Mouse (Mus musculus) layer of hippocampus, adult 8-10 months (tissue): ENCODE data around the gene Gm28539. TPM values are rescaled to one million over a fixed set of nuclear protein-coding genes. Genes with fewer than 3 reads are reported as not detected.
"Not testable (repeated sequence)": the region's sequence is repeated elsewhere in the genome, so short reads cannot be mapped to it uniquely, and the experiment has no call there.

Experiments
- DNase-seq, 2 experiments: peaks; one replicate each; pipeline ENCODE4 v3.0.0; 2022; ENCODE audit warnings: low spot score in 2 of 2
- total RNA-seq, 4 experiments: library from RNA; stranded (reverse); gene quantifications; 2 replicates each; pipeline ENCODE4 v1.2.4; 2022

The Gm28539 gene
- total RNA-seq, 4 experiments from 2014 or later, result 4.6 to 11.1 (median 8.2) TPM

DNA sequence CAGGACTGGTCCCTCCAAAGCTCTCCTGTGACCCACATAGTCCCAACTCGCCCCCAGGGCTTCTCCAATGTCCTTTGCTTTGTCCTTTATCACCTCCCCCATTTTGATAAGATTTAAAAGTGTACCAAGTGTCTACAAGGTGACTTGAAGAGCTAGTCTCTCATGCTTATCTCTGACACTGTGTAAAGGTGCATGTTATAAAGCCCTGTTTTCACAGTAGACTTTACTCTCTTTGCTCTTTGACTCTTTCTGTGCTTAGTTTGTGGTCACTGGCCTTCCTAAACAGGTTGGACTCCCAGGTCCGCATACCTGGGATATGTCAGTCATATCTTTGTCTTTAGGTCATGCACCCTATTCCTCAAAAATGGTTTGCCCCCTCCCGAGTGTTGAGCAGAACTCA is 118.7 kb downstream of the Gm28539 start:
- no peak for DNase-seq

- DNase-seq, result no peak
Measured at GRCm38 (mm10) chr16:18963486-18963885, 127.1 kb downstream of the Gm28539 start.

DNA sequence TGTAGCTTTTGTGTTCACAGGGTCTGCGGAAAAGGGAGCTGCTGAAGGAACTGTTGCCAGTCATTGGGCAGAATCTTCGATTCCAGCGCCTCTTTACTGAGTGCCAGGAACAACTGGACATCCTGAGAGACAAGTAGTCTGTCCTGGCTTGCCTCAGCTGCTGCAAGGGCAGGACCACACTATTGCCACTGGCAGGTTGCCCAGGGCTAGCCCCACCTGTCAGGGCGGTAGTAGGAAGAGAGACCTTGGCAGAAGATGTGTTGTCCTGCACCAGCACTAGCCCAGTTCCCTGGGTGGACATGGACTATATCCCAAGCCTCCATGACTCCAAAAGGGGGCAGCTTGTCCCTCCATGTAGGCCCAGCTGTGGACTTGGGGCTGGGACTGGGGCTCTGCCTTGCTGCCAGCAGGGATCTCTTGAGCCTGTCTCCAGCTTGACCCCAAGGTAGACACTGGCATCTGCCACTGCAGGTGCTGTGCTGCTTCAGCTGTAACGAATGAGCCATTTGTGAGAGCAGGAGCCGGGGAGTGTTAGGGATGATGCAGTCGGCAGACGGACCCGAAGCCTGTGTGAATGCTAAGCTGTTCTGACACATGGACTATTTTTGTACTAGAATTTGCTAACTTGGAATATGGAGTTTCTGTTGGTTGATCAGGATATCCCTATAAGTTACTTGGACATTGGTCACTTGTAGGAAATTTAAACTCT is 133.2 kb downstream of the Gm28539 start:
- no peak for DNase-seq

DNA sequence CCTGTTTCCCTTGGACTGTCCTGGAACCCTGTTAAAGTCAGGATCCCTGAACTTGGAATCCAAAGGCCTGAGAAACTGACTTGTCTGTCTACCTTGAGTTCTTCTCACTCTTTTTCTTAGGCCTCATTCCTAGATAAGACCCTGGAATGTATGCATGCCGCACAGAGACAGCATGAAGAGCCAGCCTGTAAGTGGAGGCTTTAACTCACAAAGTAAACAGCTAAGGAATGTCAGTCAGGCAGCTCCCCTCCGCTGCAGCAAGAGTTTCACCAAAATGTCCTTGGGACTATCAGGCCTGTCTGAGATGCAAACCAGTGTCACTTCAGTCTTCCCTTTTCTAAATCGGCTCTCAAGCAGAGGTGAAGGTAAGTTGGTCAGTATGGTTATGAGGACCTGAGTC is 134.5 kb downstream of the Gm28539 start:
- no peak for DNase-seq

- not testable (repeated sequence) for DNase-seq
Measured at GRCm38 (mm10) chr16:18975665-18976064, 139.3 kb downstream of the Gm28539 start.

DNA sequence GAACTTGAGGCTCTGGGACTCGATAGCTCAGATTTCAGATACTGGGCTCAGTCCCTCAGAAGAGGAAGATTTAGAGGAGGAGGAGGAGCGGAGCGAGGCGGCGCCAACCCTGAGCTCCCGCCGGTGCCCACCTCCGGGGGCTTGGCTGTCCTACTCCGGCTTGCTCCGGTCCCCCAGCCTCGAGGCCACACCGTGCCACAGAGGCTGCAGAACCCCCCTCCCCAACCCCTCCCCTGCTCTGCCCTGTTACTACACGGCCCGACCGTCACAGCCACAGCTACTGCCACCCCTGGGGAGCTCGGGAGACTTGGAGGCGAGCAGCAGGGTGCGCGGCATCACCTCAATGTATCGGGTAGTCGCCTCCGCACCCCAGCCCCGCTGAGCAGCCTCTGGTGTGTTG is 139.9 kb downstream of the Gm28539 start:
- no peak for DNase-seq

DNA sequence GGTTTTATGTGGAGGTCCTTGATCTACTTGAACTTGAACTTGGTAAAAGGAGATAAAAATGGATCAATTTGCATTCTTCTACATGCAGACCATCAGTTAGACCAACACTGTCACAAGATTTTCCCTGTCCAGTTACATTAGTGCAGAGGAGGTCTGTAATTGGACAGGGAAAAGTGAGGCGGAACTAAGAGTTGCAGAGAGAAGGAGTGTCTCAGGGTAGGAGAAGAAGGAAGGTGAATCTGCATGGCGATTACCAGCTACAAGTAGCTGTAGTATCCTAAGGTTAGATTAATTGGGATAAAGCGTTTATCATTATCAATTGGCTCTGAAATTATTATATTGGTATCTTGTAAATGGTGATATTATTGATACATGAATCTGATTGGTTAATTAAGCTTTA is 150.0 kb downstream of the Gm28539 start:
- no peak for DNase-seq

GRCm38 (mm10) chr16:18986860-18987259 is 150.5 kb downstream of the Gm28539 start:
- DNase-seq, result no peak

- DNase-seq, result not testable (repeated sequence)
Measured at GRCm38 (mm10) chr16:19002610-19003389, 166.4 kb downstream of the Gm28539 start.

DNA sequence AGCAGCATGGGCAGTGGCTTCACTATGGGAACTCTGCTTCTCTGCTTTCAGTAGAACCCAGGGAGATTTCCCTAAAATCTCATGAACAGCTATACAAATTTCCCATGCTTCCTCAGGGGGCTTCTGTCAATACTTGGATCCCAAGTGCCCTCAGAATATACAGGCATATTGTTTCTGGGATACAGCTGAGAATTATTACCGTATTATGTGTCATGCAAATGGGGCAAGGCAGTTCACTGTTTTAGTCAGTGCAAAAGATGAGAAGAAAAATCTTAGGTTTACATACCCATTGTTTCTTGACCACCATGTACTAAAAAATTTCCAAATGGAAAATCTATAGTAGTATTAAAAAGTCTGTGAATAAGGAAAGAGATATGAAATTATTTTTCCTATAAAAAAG is 167.4 kb downstream of the Gm28539 start:
- no peak for DNase-seq

GRCm38 (mm10) chr16:19005298-19005697 is 168.9 kb downstream of the Gm28539 start:
- DNase-seq, result no peak

Other genes starting within 250 kb of the Gm28539 start
- gene Tbx1, start 245.9 kb upstream of the Gm28539 start, total RNA-seq, result 1 to 10 TPM in 3 of 4 experiments, under 1 TPM in 1; 0.70 to 1.7 (median 1.3) TPM
- gene Gp1bb, start 214.2 kb upstream of the Gm28539 start, total RNA-seq, result 1 to 10 TPM in 1 of 4 experiments, under 1 TPM in 1, not detected in 2; 0.63 to 1.4 TPM
- gene Gm49601, start 210.2 kb upstream of the Gm28539 start, total RNA-seq, result 100 to 1,000 TPM; 169 to 200 (median 179) TPM
- gene Sept5, start 206.6 kb upstream of the Gm28539 start, total RNA-seq, result 100 to 1,000 TPM; 499 to 528 (median 503) TPM
- gene Cldn5, start 59.7 kb upstream of the Gm28539 start, total RNA-seq, result 10 to 100 TPM; 28.8 to 41.7 (median 37.5) TPM
- gene Ufd1, start 24.8 kb upstream of the Gm28539 start, total RNA-seq, result 100 to 1,000 TPM in 3 of 4 experiments, 10 to 100 TPM in 1; 92.9 to 117 (median 107) TPM
- gene Cdc45, start 24.6 kb upstream of the Gm28539 start, total RNA-seq, result 1 to 10 TPM; 1.5 to 3.4 (median 2.1) TPM
- gene 2510002D24Rik, start within 50 bp of the Gm28539 start, total RNA-seq, result 10 to 100 TPM; 18.3 to 31.0 (median 26.7) TPM
- 10 to 100 TPM; 27.4 to 35.0 (median 32.2) TPM for gene Mrpl40, start 40.3 kb downstream of the Gm28539 start, total RNA-seq
- gene Hira, start 40.5 kb downstream of the Gm28539 start, total RNA-seq, result 10 to 100 TPM; 75.3 to 92.0 (median 79.3) TPM